Mouse (Mus musculus) liver, embryonic 16.5 days (tissue): Measurements from ENCODE around the gene Arhgef19. TPM values are rescaled to one million over a fixed set of nuclear protein-coding genes. Genes with fewer than 3 reads are reported as not detected.

Experiments
- ATAC-seq: fragments of 200-750 bp; cut with Nextera tagmentation; 2 replicates; pipeline ENCODE4 v1.8.0; 2017; ENCODE audit warnings: low read depth, mild to moderate bottlenecking, moderate number of reproducible peaks, moderate library complexity
- H3K27ac ChIP-seq: fragments of 300-500 bp; sonication (generic); 2 replicates; pipeline ENCODE4 v1.5.1; 2014; ENCODE audit warnings: mild to moderate bottlenecking, low read length
- H3K27me3 ChIP-seq: fragments of 300-500 bp; sonication (generic); 2 replicates; pipeline ENCODE4 v1.6.1; 2014; ENCODE audit warnings: low read depth, low read length, mixed read lengths; ENCODE audit not compliant: control insufficient read depth, insufficient read depth
- H3K36me3 ChIP-seq: fragments of 300-500 bp; sonication (generic); 2 replicates; pipeline ENCODE4 v1.6.1; 2014; ENCODE audit warnings: mild to moderate bottlenecking; ENCODE audit not compliant: control insufficient read depth, insufficient read depth
- H3K4me1 ChIP-seq: fragments of 300-500 bp; sonication (generic); 2 replicates; pipeline ENCODE4 v1.6.1; 2014; ENCODE audit warnings: low read depth, low read length, mixed read lengths; ENCODE audit not compliant: control insufficient read depth
- H3K4me2 ChIP-seq: fragments of 300-500 bp; sonication (generic); 2 replicates; pipeline ENCODE4 v1.6.1; 2014; ENCODE audit warnings: low read depth, low read length, mixed read lengths
- H3K4me3 ChIP-seq: fragments of 300-500 bp; sonication (generic); 2 replicates; pipeline ENCODE4 v1.5.1; 2014; ENCODE audit warnings: low read depth, mild to moderate bottlenecking, low read length
- H3K9ac ChIP-seq: fragments of 300-500 bp; sonication (generic); 2 replicates; pipeline ENCODE4 v1.6.1; 2014; ENCODE audit warnings: low read depth, low read length
- H3K9me3 ChIP-seq: fragments of 300-500 bp; sonication (generic); replicated peaks from 2 replicates; pipeline ENCODE4 v1.6.1; 2016; ENCODE audit warnings: low read length; ENCODE audit not compliant: control insufficient read depth
- WGBS: fragments of 180-500 bp; shearing (Covaris S2); extraction: QIAGEN DNeasy Blood & Tissue Kit; methylation state at CpG from one replicate; pipeline ENCODE4 v1.1.7; 2014; ENCODE audit not compliant: insufficient replicate concordance; 5-methylcytosine and 5-hydroxymethylcytosine counted together
- polyA plus RNA-seq: library from polyadenylated mRNA; unstranded; fragments of >200 nt; fragmentation: Nextera tagmentation; extraction: Ambion mirVana; gene quantifications from 2 replicates; pipeline ENCODE4 v1.2.1, GENCODE M21; 2015

Gene Arhgef19
- polyA plus RNA-seq, 1 experiment from 2014 or later: 1.3 TPM

GRCm38 (mm10) chr4:141295774-141296186 is 56.5 kb downstream of the Arhgef19 start:
- H3K36me3 ChIP-seq: no peaks in the 10 kb centered on the region
- H3K9me3 ChIP-seq: no peaks in the 10 kb centered on the region
- H3K4me1 ChIP-seq: no peaks in the 10 kb centered on the region; the same call in 1 of the 2 replicates
- peaks cover 56% of the 10 kb centered on the region for H3K27me3 ChIP-seq
- WGBS: 7% methylated on average over 11 of the region's 15 CpGs
- H3K4me3 ChIP-seq: no peak overlapping the region
- no peak for ATAC-seq
- H3K4me2 ChIP-seq: peak overlapping the region; percentile 33; the same call in 1 of the 2 replicates
- no peak overlapping the region for H3K27ac ChIP-seq
- H3K9ac ChIP-seq: no peak overlapping the region

DNA sequence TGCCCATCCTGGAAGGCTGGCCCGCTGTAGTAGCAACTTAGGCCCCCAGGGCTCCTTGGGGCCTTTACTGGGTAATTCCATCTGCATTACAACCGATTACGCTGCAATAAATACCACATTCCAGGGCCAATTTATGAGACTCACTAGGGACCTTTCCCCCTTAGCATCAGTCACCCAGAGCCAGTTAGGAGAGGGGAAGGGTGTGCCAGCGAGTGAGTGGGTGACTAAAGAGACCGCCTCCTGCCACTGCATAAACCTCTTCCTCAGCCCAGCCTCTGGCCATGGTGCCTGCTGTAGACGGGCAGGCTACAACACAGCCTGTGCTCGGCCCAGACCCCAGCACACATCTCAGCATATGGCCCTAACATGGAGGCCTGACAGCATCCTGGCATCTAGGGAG is 58.6 kb downstream of the Arhgef19 start:
- peaks cover 60% of the 10 kb centered on the region for H3K27me3 ChIP-seq
- H3K36me3 ChIP-seq: no peaks in the 10 kb centered on the region
- no peak overlapping the region for H3K27ac ChIP-seq
- 53% methylated on average over 7 of the region's 7 CpGs for WGBS
- no peaks in the 10 kb centered on the region for H3K9me3 ChIP-seq
- no peak overlapping the region for H3K4me3 ChIP-seq
- no peak for ATAC-seq
- H3K4me1 ChIP-seq: no peaks in the 10 kb centered on the region; the same call in 1 of the 2 replicates
- no peak overlapping the region for H3K4me2 ChIP-seq
- H3K9ac ChIP-seq: no peak overlapping the region

- Histone ChIP-seq H3K9me3 (no peaks in the 10 kb centered on the region), H3K4me1 (no peaks in the 10 kb centered on the region; the same call in 1 of the 2 replicates), H3K36me3 (no peaks in the 10 kb centered on the region), H3K27ac (no peak overlapping the region), H3K4me3 (no peak overlapping the region), H3K4me2 (no peak overlapping the region), H3K27me3 (peaks cover 55% of the 10 kb centered on the region), H3K9ac (no peak overlapping the region)
- ATAC-seq: no peak
- WGBS: 24% methylated on average over 13 of the region's 13 CpGs
Observed at GRCm38 (mm10) chr4:141299356-141299755, 60.1 kb downstream of the Arhgef19 start.

- ATAC-seq: no peak
- Histone ChIP-seq H3K9me3 (no peaks in the 10 kb centered on the region), H3K4me1 (no peaks in the 10 kb centered on the region; the same call in 1 of the 2 replicates), H3K4me3 (no peak overlapping the region), H3K27ac (no peak overlapping the region), H3K27me3 (peaks cover 55% of the 10 kb centered on the region), H3K36me3 (no peaks in the 10 kb centered on the region), H3K4me2 (no peak overlapping the region), H3K9ac (no peak overlapping the region)
- 39% methylated on average over 4 of the region's 4 CpGs for WGBS
Observed at GRCm38 (mm10) chr4:141300196-141300595, 60.9 kb downstream of the Arhgef19 start.

DNA sequence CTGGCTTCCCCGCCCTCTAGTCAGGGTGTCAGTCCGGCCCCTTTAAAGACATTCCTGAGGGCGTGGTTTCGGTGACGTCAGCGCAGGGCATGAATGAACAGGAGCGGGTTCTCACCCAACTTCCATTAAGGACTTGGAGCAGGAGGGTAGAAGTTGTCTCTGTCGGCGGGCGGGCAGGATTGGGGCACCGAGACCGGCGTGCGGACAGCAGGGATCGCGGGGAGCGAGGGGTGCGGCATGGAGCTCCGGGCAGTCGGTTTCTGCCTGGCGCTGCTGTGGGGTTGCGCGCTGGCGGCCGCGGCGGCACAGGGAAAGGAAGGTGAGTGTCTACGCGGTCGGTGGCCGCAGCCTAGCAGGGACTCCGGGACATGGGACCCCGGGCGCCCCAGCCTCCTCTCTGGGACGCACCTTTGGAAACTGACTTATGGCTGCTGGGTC is 61.8 kb downstream of the Arhgef19 start, which contains the start of gene Epha2:
Gene Epha2, plus strand, starts transcription at position 125 of the 438 bp plus-strand sequence.
- Histone ChIP-seq H3K36me3 (no peaks in the 10 kb centered on the region), H3K4me3 (peak within 1 kb of the TSS; percentile 57), H3K27me3 (peaks cover 51% of the 10 kb centered on the region), H3K27ac (no peak within 1 kb of the TSS), H3K9ac (peak within 1 kb of the TSS; percentile 36), H3K4me1 (no peaks in the 10 kb centered on the region; the same call in 1 of the 2 replicates), H3K9me3 (no peaks in the 10 kb centered on the region), H3K4me2 (peak within 1 kb of the TSS; percentile 62)
- ATAC-seq: peak; percentile 67
- WGBS: under 1% methylated on average over 35 of the region's 35 CpGs

DNA sequence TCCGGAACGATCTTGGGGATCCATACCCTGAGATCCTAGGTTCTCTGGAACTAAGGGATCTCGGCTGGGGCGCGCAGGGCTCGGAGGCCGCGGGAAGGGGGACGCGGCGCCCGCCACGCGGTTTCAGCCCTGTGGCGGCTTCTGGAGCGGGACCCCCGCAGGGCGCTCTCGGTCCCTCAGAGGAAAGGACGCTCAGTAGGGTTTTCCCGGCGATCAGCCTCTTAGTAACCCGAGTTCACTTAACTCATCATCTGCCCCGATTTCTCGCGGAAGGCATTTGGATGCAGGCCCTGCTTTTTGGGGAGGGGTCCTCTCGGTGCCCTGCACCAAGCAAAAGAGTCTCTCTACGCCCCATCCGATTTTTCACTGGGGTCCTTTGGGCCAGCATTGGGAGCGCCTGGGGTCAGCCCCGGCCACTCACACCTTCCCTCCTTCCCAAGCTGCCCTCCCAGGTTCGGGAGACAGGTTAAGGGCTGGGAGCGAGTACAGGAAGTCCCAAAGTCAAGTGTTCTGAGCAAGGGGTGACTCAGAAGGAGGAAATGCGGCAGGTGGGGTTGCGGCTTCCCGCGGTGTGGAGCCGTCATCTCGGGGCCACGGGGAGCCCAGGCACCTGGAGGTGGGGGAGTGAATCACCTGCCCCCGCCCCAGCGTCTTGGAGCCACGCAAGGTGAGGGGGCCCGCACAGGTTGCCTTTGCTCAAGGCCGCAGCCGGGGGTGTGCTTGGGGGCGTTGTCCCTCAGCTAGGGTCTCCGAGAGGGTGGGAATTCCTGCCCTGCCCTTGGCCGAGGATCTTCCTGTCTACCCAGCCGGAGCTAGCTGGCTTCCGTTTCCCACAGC is 62.5 kb downstream of the Arhgef19 start:
- no peaks in the 10 kb centered on the region for H3K36me3 ChIP-seq
- peak overlapping the region; percentile 36 for H3K9ac ChIP-seq
- H3K4me1 ChIP-seq: no peaks in the 10 kb centered on the region; the same call in 1 of the 2 replicates
- H3K4me3 ChIP-seq: peak overlapping the region; percentile 57
- peak overlapping the region; percentile 62 for H3K4me2 ChIP-seq
- no peaks in the 10 kb centered on the region for H3K9me3 ChIP-seq
- H3K27ac ChIP-seq: no peak overlapping the region
- no peak for ATAC-seq
- peaks cover 44% of the 10 kb centered on the region for H3K27me3 ChIP-seq
- WGBS: under 1% methylated on average over 51 of the region's 51 CpGs

DNA sequence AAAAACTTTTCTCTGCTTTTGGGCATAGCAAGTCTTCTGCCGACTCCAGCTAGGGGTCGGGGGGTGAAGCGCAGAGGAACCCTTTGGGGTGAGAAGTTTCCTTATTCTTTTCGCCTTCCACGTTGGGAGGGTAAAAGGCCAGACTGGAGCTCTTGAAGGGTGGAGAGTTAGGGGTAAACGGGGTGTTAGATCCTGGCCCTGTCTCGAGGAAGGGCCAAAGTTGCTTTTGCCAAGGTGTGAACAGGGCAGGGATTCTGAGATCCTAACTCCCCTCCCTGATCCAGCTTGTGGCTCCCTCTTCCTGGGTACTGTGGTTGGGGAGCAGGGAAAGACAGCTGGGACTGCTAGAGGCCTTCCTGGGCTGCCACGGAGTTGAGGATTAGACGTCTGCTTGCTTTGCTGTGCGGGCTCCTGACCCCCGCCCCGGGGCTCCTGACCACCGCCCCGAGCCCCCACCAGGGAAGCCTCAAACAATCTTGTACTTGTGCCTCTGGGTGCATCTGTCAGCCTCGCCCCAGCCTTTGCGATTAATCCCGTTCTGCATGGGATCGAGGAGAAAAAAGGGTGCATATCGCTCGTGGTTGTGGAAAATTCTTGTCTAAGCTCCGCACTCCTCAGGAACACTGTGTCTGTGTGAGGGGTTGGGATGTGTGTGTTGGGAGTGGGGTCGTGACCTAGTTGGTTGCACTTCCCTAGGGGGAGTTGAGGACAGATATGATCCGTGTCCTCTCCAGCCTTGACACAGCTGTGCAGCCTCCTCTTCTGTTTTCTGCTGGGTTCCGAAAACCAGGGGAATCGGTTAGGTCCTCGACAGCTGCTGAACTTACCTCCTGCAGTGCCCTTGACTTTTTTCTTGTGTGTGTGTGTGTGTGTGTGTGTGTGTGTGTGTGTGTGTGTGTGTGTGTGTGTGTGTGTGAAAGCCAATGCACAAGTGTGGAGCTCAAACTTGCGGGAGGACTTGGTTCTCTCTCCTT is 63.4 kb downstream of the Arhgef19 start:
- Histone ChIP-seq H3K4me3 (peak overlapping the region; percentile 57), H3K27ac (no peak overlapping the region), H3K9ac (peak overlapping the region; percentile 36; the same call in 1 of the 2 replicates), H3K4me2 (peak overlapping the region; percentile 62), H3K9me3 (no peaks in the 10 kb centered on the region), H3K4me1 (no peaks in the 10 kb centered on the region; the same call in 1 of the 2 replicates), H3K27me3 (peaks cover 39% of the 10 kb centered on the region), H3K36me3 (no peaks in the 10 kb centered on the region)
- WGBS: 14% methylated on average over 27 of the region's 27 CpGs
- no peak for ATAC-seq

- H3K9ac ChIP-seq: no peak overlapping the region
- H3K27me3 ChIP-seq: peaks cover 38% of the 10 kb centered on the region
- no peaks in the 10 kb centered on the region for H3K9me3 ChIP-seq
- H3K27ac ChIP-seq: no peak overlapping the region
- no peak for ATAC-seq
- no peak overlapping the region for H3K4me2 ChIP-seq
- H3K4me1 ChIP-seq: no peaks in the 10 kb centered on the region; the same call in 1 of the 2 replicates
- no peaks in the 10 kb centered on the region for H3K36me3 ChIP-seq
- no peak overlapping the region for H3K4me3 ChIP-seq
- 51% methylated on average over 7 of the region's 7 CpGs for WGBS
Observed at GRCm38 (mm10) chr4:141303402-141304222, 64.3 kb downstream of the Arhgef19 start.
